Mouse (Mus musculus) kidney, postnatal 25 days (tissue): Measurements from ENCODE around the gene Kcnk12.

Source experiments
- DNase-seq, 2 experiments: peaks; one replicate each; pipeline ENCODE4 v3.0.0; 2021; ENCODE audit warnings: mixed read lengths in 2 of 2

Kcnk12 gene

GRCm38 (mm10) chr17:87785721-87786120 lies 12.1 kb downstream of the Kcnk12 start:
- DNase-seq = no peak

- DNase-seq = no peak
Observed at GRCm38 (mm10) chr17:87784911-87785310, 12.9 kb downstream of the Kcnk12 start.

GRCm38 (mm10) chr17:87784141-87784831 lies 13.5 kb downstream of the Kcnk12 start:
- DNase-seq = no peak

GRCm38 (mm10) chr17:87781244-87781643 lies 16.6 kb downstream of the Kcnk12 start:
- no peak for DNase-seq

- DNase-seq = no peak
Observed at GRCm38 (mm10) chr17:87780164-87780563, 17.6 kb downstream of the Kcnk12 start.

- no peak for DNase-seq
Observed at GRCm38 (mm10) chr17:87774982-87775381, 22.8 kb downstream of the Kcnk12 start.

GRCm38 (mm10) chr17:87773175-87773574 lies 24.6 kb downstream of the Kcnk12 start:
- no peak for DNase-seq

GRCm38 (mm10) chr17:87770766-87771165 lies 27.0 kb downstream of the Kcnk12 start:
- DNase-seq = no peak

- no peak for DNase-seq
Observed at GRCm38 (mm10) chr17:87766888-87767287, 30.9 kb downstream of the Kcnk12 start.

GRCm38 (mm10) chr17:87765031-87765430 lies 32.8 kb downstream of the Kcnk12 start:
- DNase-seq = no peak

- no peak for DNase-seq
Observed at GRCm38 (mm10) chr17:87763146-87763545, 34.6 kb downstream of the Kcnk12 start.

GRCm38 (mm10) chr17:87760315-87760714 lies 37.5 kb downstream of the Kcnk12 start:
- DNase-seq = no peak

GRCm38 (mm10) chr17:87745926-87746888 lies 51.6 kb downstream of the Kcnk12 start:
- peak in 1 of 2 experiments; percentile 9 for DNase-seq

- no peak for DNase-seq
Observed at GRCm38 (mm10) chr17:87744985-87745925, 52.5 kb downstream of the Kcnk12 start.

- no peak for DNase-seq
Observed at GRCm38 (mm10) chr17:87739835-87740234, 58.0 kb downstream of the Kcnk12 start.

GRCm38 (mm10) chr17:87737144-87737543 lies 60.6 kb downstream of the Kcnk12 start:
- DNase-seq = no peak

- DNase-seq = no peak
Observed at GRCm38 (mm10) chr17:87734471-87734870, 63.3 kb downstream of the Kcnk12 start.

- DNase-seq = no peak
Observed at GRCm38 (mm10) chr17:87731962-87732361, 65.8 kb downstream of the Kcnk12 start.

- DNase-seq = no peak
Observed at GRCm38 (mm10) chr17:87726489-87727356, 71.1 kb downstream of the Kcnk12 start.

- no peak for DNase-seq
Observed at GRCm38 (mm10) chr17:87724727-87725126, 73.1 kb downstream of the Kcnk12 start.

- DNase-seq = no peak
Observed at GRCm38 (mm10) chr17:87700101-87700500, 97.7 kb downstream of the Kcnk12 start.
